Mouse (Mus musculus) yolk sac, embryonic 10.5 days (tissue): ENCODE results near the gene Pygm.

Experiments used
- DNase-seq: peaks from one replicate; pipeline ENCODE4 v3.0.0-alpha.2; 2017; ENCODE audit warnings: low spot score

Pygm gene

DNA sequence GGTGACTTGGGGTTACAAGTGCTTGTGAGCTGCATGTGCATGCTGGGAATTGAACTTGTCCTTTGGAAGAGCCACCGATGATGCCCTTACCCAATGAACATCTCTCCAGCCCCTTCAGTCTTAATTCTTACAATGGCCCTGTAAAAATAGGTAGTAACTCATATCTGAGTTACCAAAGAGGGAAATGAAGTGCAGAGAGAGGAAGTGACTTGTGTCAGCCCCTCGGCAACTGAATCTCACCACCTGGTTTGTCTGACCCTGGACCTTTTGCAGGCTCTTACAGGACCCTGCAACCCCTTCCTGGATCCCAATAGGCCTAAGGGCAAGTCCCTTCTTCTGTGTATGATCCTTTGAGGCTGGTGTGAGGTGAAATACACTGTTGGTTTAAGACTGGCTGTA, 32.1 kb upstream of the Pygm start:
- no peak for DNase-seq

- no peak for DNase-seq
Measured at GRCm38 (mm10) chr19:6354030-6354429, 30.2 kb upstream of the Pygm start.

DNA sequence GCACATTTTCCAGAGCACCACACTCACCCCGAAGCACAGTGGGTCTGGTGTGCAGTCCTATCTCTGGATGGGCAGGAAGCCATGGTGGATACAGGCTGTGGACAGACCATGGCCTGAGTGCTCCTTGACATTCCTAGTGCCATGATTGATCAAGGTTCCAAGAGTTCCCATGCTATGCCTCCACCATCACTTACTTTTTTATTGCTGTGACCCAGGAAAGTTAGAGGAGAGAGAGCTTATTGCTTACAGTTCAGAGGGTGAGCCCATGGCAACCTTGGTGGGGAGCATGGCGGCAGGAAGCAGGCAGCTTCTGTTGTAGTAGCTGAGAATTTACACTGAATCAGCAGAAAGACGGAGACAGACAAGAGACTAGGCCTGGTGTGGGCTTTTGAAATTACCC, 22.9 kb upstream of the Pygm start:
- DNase-seq, result no peak

DNA sequence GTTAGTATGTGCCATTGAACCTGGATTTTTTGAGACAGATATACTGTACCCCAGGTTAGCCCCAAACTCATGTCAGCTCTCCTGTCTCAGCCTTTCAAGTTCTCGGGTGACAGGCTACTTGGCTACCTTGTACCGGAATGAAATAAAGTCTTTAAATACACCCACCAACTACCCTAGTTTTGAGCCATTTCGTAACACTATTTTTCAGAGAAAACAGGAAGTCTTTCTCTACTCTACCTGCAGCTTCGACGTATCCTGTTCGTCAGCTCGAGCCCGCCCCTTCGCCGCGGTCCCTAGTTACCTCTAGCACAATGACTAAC, 21.1 kb upstream of the Pygm start:
- DNase-seq, result no peak

GRCm38 (mm10) chr19:6363411-6364240, 20.6 kb upstream of the Pygm start, which contains the start of gene Sf1:
Gene Sf1, plus strand, starts transcription at chr19:6363690.
- DNase-seq, result peak; percentile 100

DNA sequence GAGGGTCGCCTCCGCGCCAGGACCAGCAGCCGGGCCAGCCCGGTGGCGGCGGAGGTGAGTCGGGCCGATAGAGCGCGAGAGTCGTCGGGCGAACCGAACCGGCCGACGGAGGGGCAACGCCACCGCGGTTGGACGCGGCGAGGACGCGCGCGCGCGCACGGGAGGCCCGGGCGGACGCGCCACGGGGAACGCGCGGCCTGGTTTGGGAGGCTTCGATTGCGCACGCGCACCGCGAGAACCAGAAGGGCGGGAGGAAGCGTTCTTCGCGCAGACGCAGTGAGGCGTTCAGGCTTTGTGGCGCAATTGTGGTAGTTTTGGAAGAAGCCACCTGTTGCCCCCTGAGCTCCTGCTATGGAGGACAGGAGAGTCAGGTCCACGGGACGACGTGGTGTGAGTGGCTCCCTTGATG, 19.9 kb upstream of the Pygm start:
- DNase-seq, result peak; percentile 84

DNA sequence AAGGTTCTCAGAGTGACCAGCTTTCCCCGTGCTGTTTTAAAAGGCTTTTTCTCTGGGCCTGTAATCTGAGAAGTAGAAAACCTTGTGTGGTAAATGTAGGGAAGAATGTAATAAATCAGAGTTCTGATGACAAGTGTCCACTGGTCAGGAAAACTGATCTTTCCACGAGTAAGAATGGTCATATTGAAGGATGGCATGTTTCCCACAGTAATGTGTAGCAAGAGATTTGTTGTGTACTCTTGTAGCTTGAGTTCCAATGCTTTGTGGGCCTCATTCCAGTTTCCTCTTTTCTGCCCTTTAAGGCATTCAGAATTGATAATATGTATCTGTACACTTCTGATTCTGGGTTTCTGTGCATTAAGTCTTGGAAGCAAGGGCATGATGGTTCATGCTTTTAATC, 19.4 kb upstream of the Pygm start:
- no peak for DNase-seq

DNA sequence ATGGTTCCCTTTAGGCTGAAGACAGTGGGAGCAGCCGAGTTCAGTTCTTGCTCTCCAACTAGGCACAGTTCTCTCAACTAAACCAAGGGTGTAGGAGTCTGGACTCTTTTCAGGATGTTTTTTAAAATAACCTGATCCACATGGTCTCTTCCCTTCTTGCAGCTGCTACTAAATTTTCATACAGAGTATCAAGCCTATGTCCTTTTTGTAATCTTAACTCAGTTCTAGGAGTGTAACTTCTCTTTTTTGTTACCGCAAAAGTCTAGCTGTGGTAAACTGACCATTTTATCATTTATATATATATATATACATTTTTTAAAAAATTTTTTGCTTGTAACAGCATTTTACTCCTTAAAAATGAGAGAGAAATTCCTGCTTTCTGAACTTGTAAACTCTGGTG, 14.0 kb upstream of the Pygm start:
- no peak for DNase-seq

- DNase-seq, result no peak
Measured at GRCm38 (mm10) chr19:6372433-6372832, 11.8 kb upstream of the Pygm start.

DNA sequence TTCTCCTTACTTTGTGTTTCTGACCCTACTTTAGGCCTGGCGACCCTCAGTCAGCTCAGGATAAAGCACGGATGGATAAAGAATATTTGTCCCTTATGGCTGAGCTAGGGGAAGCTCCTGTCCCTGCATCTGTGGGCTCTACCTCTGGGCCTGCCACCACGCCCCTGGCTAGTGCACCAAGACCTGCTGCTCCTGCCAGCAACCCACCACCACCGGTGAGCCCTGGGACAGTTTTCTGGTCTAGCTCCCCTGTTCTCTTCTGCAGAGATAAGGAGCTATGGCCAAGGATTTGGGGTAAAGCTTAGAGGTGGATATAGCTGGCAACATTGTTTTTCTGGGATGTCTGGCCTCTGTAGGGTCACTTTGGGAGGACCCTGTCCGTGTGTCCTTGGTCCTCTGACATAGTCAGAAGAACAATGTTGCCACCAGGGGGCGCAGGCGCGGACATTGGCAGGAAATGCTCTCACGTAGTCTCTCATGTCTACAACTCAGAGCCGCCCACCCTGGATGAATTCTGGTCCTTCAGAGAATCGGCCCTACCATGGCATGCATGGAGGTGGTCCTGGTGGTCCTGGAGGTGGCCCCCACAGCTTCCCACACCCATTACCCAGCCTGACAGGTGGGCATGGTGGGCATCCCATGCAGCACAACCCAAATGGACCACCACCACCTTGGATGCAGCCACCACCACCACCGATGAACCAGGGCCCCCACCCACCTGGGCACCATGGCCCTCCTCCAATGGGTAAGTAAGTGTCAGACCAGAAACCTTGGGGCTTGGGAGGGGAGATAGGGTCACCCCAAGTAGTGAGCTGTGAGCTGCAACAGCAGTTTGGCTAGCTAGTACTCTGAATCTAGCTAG, 10.4 kb upstream of the Pygm start:
- no peak for DNase-seq

DNA sequence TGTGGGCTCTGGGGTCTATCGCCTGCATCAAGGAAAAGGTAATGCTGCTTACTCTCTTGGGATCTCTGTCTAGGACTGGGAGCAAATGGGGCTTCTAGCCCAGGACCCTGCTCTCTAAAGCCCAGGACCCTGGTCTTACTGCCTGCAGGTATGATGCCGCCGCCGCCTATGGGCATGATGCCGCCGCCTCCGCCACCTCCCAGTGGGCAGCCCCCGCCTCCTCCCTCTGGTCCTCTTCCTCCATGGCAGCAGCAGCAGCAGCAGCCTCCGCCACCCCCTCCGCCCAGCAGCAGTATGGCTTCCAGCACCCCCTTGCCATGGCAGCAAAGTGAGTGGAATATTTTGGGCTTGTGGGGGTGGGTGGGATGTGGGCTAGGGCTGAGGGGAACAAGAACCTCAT, 9.6 kb upstream of the Pygm start:
- DNase-seq, result no peak

DNA sequence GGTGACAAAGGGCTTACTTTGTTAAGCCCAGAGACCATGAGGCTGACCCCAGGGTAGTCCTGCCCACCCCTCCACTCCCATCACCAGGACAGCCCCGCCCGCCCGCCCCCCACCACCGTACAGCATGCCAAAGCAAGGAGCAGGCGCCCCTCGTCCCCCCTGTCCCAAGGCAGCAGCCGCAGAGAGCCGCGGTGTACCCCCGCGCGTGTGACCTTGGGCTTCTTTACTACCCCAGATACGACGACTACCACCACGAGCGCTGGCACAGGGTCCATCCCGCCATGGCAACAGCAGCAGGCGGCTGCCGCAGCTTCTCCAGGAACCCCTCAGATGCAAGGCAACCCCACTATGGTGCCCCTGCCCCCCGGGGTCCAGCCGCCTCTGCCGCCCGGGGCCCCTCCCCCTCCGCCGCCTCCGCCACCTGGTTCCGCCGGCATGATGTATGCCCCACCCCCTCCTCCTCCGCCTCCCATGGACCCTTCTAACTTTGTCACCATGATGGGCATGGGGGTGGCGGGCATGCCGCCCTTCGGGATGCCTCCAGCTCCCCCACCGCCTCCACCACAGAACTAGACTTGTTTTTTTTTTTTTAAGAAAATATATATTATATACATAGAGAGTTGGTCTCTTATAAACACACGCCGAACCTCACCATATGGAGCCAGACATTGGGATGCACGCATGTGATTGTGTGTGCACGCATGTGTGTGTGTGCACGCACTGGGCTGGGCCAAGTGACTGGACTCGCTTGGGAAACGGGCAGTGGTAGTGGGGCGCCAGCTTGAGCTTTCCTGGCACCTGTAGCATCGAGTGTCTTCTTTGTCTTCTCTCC, 8.6 kb upstream of the Pygm start:
- no peak for DNase-seq

GRCm38 (mm10) chr19:6376255-6376564, 8.0 kb upstream of the Pygm start:
- no peak for DNase-seq

DNA sequence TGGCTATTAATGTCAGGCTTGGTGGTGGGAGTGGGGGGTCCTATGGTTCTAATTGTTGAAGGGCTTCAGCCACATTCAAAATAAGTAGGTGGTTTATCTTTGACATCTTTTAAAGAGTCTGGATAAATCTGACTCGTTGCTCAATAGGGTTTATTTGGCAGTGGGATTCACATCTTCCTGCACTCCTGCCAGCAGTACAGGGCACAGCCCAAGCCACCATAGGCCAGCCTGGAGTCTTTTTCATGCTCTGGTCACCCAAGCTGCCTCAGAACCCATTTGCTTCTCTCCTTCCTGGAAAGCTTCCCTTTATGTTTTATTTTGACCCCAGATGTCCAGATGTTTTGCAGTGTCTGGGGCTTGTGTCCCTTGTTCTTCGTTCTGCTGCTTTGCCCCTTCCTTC, 7.6 kb upstream of the Pygm start:
- DNase-seq, result no peak

- no peak for DNase-seq
Measured at GRCm38 (mm10) chr19:6377327-6378040, 6.7 kb upstream of the Pygm start.

- DNase-seq, result no peak
Measured at GRCm38 (mm10) chr19:6380411-6381166, 3.6 kb upstream of the Pygm start.

DNA sequence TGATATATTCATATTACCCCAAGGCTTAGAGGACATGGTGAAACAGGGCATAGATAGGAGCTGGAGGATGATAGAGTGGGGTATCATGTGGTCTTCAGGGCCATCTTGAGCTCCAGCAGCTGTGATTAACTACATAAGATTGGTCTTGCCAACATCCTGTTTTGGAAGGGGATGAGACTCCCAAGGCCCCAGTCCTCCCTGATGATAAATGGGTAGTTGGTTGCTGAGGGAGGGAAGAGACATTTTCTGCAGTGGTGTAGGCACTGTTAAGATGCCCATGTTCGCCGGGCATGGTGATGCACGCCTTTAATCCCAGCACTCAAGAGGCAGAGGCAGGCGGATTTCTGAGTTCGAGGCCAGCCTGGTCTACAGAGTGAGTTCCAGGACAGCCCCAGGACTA, 3.0 kb upstream of the Pygm start:
- DNase-seq, result no peak

- no peak for DNase-seq
Measured at GRCm38 (mm10) chr19:6382323-6382924, 1.8 kb upstream of the Pygm start.

- no peak for DNase-seq
Measured at GRCm38 (mm10) chr19:6383470-6383869, 729 bp upstream of the Pygm start.

DNA sequence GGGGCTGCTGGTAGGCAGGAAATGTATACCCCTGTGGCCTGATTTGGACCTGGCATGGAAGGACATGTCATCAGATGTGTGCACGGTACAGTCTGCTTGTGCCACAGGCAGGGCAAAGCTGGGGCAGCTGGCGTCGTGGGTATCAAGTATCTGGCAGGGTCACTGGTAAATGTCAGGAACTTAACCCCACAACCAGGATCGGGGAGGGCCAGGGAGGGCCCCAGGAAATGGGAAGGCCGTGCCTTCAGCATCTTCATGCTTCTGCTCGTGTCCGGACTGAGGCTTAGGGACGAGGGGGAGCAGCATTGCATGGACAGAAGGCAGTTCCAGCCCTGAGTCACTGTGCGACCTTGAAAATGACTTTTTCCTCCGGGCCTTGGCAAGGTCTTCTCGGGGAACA, 755 bp downstream of the Pygm start:
- no peak for DNase-seq

DNA sequence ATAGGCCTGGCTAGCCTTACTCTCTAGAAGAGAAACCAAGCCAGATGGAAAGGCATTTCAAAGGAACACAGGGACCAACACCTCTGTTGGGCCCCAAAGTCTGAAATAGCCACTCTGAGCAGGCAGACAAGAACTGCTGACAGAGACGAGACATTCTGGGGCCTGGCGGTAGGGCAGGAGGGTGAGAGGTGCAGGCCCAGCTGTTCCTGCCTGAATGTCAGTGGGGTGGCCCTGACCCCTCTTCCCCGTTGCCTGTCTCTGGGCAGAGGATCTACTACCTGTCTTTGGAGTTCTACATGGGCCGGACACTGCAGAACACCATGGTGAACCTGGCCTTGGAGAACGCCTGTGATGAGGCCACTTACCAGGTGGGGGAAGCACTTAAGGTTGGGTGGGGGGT, 1.2 kb downstream of the Pygm start:
- DNase-seq, result no peak
